Mouse (Mus musculus): Measurements from ENCODE around the gene Mmachc. TPM values are rescaled to one million over a fixed set of nuclear protein-coding genes. Genes with fewer than 3 reads are reported as not detected.
"Not testable (repeated sequence)": the region's sequence is repeated elsewhere in the genome, so short reads cannot be mapped to it uniquely, and the experiment has no call there.

Gene Mmachc
- polyA plus RNA-seq, 1 experiment: 21.7 TPM

DNA sequence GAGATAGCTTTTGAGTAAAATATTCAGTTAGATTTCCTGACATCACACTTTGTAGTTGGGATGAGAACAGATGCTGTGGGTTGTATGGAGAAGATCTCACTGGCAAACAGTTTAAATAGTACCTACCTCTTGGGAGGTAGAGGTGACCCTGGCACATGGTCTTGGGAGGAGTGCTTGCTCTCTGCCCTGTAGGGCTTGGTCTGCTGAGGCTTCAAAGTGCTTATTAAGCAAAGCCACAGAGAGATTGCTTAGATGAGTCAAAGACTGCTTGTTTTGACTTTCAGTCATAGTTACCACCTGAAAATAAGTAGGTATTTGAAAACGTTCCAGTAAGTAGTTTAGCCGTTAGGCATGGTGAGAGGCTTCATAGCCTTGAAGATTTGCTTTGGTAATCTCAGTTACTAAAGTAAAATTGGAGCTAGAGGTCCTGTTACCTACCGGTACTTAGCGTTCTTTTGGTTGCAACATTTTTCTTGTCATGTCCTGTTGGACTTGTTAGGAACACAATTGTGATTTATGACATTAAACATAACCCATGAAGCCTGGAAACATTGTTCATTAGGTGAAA is 18.8 kb downstream of the Mmachc start:
- TF ChIP-seq CTCF (IDR thresholded peaks at IDR 0.05; ENCODE audit: borderline replicate concordance, extremely low read depth, insufficient read depth, insufficient read length) (no peak), POLR2A (IDR thresholded peaks at IDR 0.05; ENCODE audit: borderline replicate concordance, extremely low read depth, insufficient read depth, insufficient read length, poor library complexity, severe bottlenecking) (no peak)
- no peak for DNase-seq (ENCODE audit: low read depth)

DNA sequence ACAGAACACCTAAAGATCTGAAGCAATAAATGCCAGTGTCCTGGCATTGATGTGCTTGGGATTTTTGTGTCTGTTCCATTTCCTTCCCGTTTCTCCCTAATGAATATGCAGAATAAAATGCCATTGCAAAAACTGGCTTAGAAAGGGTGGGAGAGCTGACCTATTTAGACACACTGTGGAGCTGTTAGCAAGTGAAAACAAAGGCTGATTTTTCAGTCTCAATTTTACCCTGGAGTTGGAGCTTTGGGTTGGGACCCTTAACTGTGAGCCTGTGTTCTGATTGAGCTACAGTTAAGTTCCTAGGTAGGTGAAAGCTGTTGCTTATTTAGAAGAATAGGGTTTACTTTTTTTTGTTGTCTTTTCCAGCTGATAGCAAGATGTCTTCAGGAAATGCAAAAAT is 21.2 kb downstream of the Mmachc start:
- no peak for DNase-seq (ENCODE audit: low read depth)
- TF ChIP-seq CTCF (IDR thresholded peaks at IDR 0.05; ENCODE audit: borderline replicate concordance, extremely low read depth, insufficient read depth, insufficient read length) (no peak), POLR2A (IDR thresholded peaks at IDR 0.05; ENCODE audit: borderline replicate concordance, extremely low read depth, insufficient read depth, insufficient read length, poor library complexity, severe bottlenecking) (no peak)

DNA sequence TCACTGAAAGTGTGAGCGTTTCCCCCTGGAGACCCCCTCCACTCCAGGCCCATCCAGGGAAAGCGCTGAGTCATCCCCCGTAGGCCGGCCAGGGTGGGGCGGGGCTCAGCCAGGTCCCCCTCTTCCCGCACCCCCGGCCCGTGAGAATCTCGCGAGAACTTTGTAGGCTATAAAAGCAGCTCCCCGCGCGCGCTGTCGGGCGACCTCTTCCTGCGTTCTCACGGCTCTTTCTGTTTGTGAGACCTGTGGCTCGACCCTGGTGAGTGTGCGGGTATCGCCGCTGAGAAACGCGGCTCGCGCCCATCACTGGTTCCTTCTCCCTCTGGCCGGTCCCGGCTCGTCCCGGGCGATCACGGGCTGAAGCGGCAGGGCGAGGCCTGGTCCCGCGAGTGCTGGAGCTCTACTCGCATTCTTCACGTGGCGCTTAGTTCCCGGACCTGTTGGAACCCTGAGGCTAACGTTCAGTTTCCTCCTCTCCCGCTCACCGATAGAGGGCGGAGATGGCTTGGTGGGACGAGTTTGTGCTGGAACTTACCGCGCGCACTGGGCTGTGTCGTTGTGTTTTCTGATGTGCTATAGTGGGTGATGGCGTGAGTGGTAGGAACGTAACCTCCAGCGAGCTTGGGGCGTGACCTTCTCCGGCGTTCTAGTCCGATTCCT is 22.7 kb downstream of the Mmachc start, which contains the start of gene Prdx1:
TSS of gene Prdx1 (plus strand) at position 143 of the 660 bp plus-strand sequence.
- DNase-seq (ENCODE audit: low read depth): peak; percentile 95
- peak; percentile 82; the same call in 1 of the 2 replicates for TF ChIP-seq POLR2A (IDR thresholded peaks at IDR 0.05; ENCODE audit: borderline replicate concordance, extremely low read depth, insufficient read depth, insufficient read length, poor library complexity, severe bottlenecking)
- TF ChIP-seq CTCF (IDR thresholded peaks at IDR 0.05; ENCODE audit: borderline replicate concordance, extremely low read depth, insufficient read depth, insufficient read length): peak; percentile 89

DNA sequence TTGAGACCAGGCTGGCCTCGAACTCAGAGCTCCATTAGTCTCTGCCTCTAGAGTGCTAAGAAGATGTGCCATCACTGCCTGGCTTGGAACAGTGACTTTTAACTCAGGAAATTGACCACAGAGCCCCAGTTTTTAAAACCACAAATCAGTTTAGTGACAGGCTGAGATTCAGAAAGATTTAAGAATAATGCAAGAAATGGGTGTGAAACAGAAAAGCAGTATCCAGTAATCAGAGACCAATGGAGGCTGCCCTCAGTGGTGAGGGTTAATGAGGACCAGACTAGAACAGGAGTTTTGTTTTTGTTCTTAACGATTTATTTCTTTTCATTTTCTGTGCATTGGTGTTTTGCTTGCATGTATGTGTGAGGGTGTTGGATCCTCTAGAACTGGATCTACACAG is 23.5 kb downstream of the Mmachc start:
- DNase-seq (ENCODE audit: low read depth): no peak
- TF ChIP-seq POLR2A (IDR thresholded peaks at IDR 0.05; ENCODE audit: borderline replicate concordance, extremely low read depth, insufficient read depth, insufficient read length, poor library complexity, severe bottlenecking): no peak

DNA sequence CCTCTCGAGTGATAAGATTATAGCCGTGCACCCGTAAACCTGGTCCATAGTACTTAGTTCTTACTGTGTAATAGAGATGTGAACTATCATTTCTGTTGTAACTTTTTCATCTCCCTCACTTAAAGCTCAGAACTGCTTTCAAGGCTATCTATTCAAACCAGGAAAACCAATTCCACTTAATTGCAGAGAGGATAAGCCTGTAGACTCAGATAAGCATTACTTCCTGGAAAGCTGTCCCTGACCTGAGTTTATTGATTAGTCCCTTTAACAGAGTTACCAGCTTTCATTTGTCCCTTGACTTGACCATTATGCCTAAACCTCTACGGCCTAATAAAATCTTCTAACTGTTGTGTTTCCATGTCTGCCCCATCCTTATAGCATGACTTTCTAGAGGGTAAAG is 24.2 kb downstream of the Mmachc start:
- no peak for DNase-seq (ENCODE audit: low read depth)

DNA sequence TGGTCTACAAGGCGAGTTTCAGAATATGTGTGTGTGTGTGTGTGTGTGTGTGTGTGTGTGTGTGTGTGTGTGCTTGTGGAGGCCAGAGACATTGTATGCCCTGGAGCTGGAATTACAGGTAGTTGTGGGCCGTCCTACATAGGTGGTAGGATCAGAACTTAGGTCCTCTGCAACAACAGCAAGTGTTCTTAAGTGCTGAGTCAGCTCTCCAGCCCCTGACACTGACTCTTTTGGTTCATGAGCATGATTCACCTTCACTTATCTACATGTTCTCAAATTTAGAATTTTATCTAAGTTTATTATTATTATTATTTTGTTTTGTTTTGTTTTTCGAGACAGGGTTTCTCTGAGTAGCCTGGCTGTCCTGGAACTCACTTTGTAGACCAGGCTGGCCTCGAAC is 27.7 kb downstream of the Mmachc start:
- DNase-seq (ENCODE audit: low read depth): not testable (repeated sequence)

More for the DNA sequence above, 24.2 kb downstream of the Mmachc start:
- TF ChIP-seq CTCF (IDR thresholded peaks at IDR 0.05; ENCODE audit: borderline replicate concordance, extremely low read depth, insufficient read depth, insufficient read length) (no peak), POLR2A (IDR thresholded peaks at IDR 0.05; ENCODE audit: borderline replicate concordance, extremely low read depth, insufficient read depth, insufficient read length, poor library complexity, severe bottlenecking) (no peak)

DNA sequence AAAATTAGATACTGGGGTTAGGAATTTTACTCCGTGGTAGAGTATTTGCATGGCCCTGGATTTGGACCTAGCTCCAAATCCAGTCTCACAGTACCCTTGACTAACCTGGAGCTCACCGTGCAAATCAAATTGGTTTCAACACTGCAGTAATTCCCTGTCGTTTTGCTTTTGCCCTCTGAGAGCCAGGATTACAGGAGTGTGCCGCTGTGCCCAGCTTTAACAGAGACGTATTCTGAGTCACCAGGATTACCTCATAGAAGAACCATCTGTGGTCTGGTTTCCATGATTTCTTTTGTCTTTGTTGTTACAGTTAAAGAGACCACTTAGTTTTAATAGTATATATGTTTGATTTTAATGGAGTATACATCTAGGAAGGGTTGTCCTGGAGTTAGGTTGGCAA is 29.1 kb downstream of the Mmachc start:
- TF ChIP-seq CTCF (IDR thresholded peaks at IDR 0.05; ENCODE audit: borderline replicate concordance, extremely low read depth, insufficient read depth, insufficient read length) (no peak), POLR2A (IDR thresholded peaks at IDR 0.05; ENCODE audit: borderline replicate concordance, extremely low read depth, insufficient read depth, insufficient read length, poor library complexity, severe bottlenecking) (no peak)
- DNase-seq (ENCODE audit: low read depth): no peak

DNA sequence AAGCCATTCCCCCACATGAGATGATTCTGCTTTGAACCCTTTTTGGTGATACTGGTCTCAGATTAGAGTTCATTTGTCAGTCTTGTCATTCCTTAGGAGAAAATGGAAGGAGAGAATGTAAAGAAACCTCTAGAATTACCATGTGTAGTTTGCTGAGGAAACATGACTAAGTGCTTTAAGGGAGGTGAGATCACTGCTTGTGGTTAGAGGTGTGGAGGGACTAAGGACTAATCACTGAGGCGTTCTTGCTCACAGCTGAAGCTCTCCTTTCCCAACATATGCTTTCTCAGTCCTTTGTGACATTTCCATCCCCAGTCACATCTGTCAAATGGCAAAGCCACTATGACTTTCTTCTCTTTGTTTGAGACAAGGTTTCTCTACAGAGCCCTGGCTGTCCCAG is 30.4 kb downstream of the Mmachc start:
- no peak for DNase-seq (ENCODE audit: low read depth)
- TF ChIP-seq POLR2A (IDR thresholded peaks at IDR 0.05; ENCODE audit: borderline replicate concordance, extremely low read depth, insufficient read depth, insufficient read length, poor library complexity, severe bottlenecking) (no peak), CTCF (IDR thresholded peaks at IDR 0.05; ENCODE audit: borderline replicate concordance, extremely low read depth, insufficient read depth, insufficient read length) (no peak)

DNA sequence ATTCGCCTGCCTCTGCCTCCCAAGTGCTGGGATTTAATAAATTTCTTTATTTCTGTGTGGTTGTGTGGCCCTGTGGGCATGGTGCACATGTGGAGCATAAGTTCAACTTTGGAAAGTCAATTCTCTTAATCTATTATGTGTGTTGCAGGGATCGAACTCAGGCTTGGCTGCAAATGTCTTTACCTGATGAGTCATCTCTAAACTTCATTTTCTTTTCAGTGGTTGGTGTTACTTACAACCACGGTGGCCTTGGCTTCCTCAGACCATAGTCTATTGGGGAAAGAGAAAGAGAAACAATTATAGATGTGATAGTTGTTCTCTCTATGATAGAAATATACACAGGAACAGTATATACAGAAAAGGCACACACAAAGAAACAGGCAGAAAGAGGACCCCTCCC is 32.2 kb downstream of the Mmachc start:
- TF ChIP-seq POLR2A (IDR thresholded peaks at IDR 0.05; ENCODE audit: borderline replicate concordance, extremely low read depth, insufficient read depth, insufficient read length, poor library complexity, severe bottlenecking) (no peak), CTCF (IDR thresholded peaks at IDR 0.05; ENCODE audit: borderline replicate concordance, extremely low read depth, insufficient read depth, insufficient read length) (no peak)
- no peak for DNase-seq (ENCODE audit: low read depth)

DNA sequence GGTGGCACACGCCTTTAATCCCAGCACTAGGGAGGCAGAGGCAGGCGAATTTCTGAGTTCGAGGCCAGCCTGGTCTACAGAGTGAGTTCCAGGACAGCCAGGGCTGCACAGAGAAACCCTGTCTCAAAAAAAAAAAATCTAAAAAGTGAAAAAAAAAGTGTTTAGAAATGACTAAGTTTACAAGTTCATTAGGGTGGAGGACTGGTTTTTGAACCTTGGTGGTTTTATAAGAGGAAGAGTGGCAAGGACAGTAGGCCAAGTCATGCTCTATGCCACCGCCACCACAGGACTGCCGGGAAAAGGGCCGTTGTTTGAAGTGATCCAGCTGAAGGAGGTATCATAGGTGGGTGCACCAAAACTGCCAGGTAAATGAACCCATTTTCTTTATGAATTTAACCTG is 33.4 kb downstream of the Mmachc start:
- not testable (repeated sequence) for DNase-seq (ENCODE audit: low read depth)

DNA sequence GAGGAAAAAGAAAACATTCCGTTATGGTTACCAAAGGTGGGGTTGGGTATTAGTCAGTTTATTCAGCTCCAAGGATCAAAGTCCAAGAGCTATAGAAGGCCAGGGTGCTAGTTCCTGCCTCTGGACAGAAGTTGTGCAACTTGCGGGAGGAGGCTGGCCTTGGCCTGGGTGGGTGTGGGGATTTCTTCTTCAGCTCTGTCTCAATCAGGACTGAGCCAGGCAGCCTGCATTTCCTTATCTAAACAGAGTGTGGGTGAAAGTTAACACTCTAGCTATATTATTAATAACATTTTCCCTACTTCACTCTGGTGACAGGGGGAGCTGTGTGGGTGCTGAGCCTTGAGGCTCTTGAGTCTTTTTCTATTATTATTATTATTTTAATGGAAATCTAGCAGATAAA is 35.4 kb downstream of the Mmachc start:
- TF ChIP-seq CTCF (IDR thresholded peaks at IDR 0.05; ENCODE audit: borderline replicate concordance, extremely low read depth, insufficient read depth, insufficient read length): no peak
- TF ChIP-seq POLR2A (IDR thresholded peaks at IDR 0.05; ENCODE audit: borderline replicate concordance, extremely low read depth, insufficient read depth, insufficient read length, poor library complexity, severe bottlenecking): no peak
- DNase-seq (ENCODE audit: low read depth): no peak

DNA sequence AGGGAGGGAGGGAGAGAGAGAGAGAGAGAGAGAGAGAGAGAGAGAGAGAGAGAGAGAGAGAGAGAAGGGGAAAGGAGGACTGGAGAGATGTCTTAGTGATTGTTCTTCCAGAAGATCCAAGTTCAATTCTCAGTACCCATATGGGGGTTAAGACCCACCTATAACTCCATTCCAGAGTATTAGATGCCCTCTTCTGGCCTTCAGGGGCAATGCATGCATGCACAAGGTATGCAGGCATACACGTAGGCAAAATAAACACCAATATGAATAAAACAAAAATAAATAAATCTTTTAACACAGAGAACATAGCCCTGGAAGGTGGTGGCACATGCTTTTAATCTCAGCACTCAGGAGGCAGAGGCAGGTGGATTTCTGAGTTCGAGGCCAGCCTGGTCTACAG is 38.9 kb downstream of the Mmachc start:
- no peak for DNase-seq (ENCODE audit: low read depth)
- peak; percentile 40; the same call in 1 of the 2 replicates for TF ChIP-seq CTCF (IDR thresholded peaks at IDR 0.05; ENCODE audit: borderline replicate concordance, extremely low read depth, insufficient read depth, insufficient read length)
- TF ChIP-seq POLR2A (IDR thresholded peaks at IDR 0.05; ENCODE audit: borderline replicate concordance, extremely low read depth, insufficient read depth, insufficient read length, poor library complexity, severe bottlenecking): no peak

DNA sequence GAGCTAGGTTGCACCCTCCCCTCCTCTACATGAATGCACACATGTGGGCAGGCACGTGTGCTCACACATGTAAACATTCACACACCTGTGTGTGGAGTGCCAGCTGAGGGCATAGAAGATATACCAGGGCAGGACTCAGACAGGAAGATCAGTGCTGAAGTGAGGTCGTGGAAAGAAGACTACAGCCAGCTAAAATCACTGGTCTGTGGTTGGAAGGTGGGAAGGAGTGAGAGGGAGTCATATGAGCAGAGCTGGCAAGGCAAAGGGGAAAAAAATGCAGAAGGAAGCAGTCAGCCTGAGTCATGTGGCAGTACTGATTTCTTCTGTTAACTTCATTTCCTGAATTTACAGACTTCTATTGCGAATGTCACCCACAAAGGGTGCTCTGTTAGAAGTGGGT is 40.1 kb downstream of the Mmachc start:
- no peak for DNase-seq (ENCODE audit: low read depth)
- no peak for TF ChIP-seq CTCF (IDR thresholded peaks at IDR 0.05; ENCODE audit: borderline replicate concordance, extremely low read depth, insufficient read depth, insufficient read length)
- TF ChIP-seq POLR2A (IDR thresholded peaks at IDR 0.05; ENCODE audit: borderline replicate concordance, extremely low read depth, insufficient read depth, insufficient read length, poor library complexity, severe bottlenecking): no peak

Measured in brain, embryonic 14.5 days (tissue).